10 mouse cellular contexts compared by ENCODE assay signal in the genomic region with DNA sequence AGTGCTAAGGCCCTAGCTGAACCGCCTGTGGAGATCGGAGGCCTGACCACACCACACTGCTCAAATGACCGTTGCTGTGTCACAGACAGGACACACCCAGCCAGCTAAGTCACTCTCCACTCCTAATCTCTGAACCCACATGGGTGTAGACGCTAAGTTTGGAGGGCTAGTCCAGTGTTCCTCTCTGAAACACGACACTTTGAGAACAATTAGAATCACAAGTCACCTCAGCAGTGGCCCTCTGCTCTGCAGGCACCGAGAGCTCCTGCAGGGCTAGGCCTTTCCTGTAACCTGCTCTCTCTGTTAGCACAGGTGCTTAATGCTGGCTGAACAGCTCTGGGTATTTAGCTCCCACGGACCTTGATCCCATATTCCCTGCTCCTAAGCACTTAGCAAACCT. TPM values are rescaled to one million over a fixed set of nuclear protein-coding genes. Genes with fewer than 3 reads are reported as not detected.
A peak's percentile ranks its signal among the peaks of the same experiment; 100 is the strongest.
DNase-seq lines count a peak whose midpoint lies in the region; ATAC-seq and TF ChIP-seq lines count a peak whose summit lies in the region.
"Had no signal": no experiment of that assay in that cellular context is flagged by ENCODE, and none has a peak within 500 bp of the region (broad histone marks: within the 10 kb centered on the region; RNA-seq: fewer than 3 reads in every experiment).

No protein-coding gene starts in this region.

- TF ChIP-seq POLR2A in embryonic fibroblast, embryonic 13.5 days (IDR thresholded peaks at IDR 0.05; ENCODE audit: low read depth, low read length) = no peak

- no peak for DNase-seq in lung, postnatal 10 days
- DNase-seq in spleen, postnatal 4 days (ENCODE audit: low spot score in 2 of 2) = peak; percentile 42 to 69
- DNase-seq in urinary bladder, adult 2 months (ENCODE audit: low spot score) = no peak
- no peak for DNase-seq in cerebellum, postnatal 10 days
- DNase-seq in cerebellum, adult 11-12 months = no peak
- DNase-seq: cerebellum, adult 18-20 months; thymus, adult 18-20 months had no signal

- no peaks in the 10 kb centered on the region for H3K9me3 ChIP-seq in lung, embryonic 15.5 days
- H3K9me3 ChIP-seq in intestine, embryonic 15.5 days = no peaks in the 10 kb centered on the region

- H3K27me3 ChIP-seq in lung, embryonic 15.5 days = no peaks in the 10 kb centered on the region
- no peaks in the 10 kb centered on the region for H3K27me3 ChIP-seq in intestine, embryonic 15.5 days (replicated peaks)

- H3K4me1 ChIP-seq in lung, embryonic 15.5 days = peaks cover 7% of the 10 kb centered on the region
- peaks cover 12% of the 10 kb centered on the region for H3K4me1 ChIP-seq in embryonic fibroblast, embryonic 13.5 days (ENCODE audit: control insufficient read depth, insufficient read depth, low read length)
- H3K4me1 ChIP-seq in intestine, embryonic 15.5 days (replicated peaks) = peaks cover 16% of the 10 kb centered on the region; the same call in 1 of the 2 replicates

- H3K4me3 ChIP-seq in lung, embryonic 15.5 days = no peak overlapping the region
- no peak overlapping the region for H3K4me3 ChIP-seq in embryonic fibroblast, embryonic 13.5 days (ENCODE audit: insufficient read depth, low read length)
- no peak overlapping the region for H3K4me3 ChIP-seq in intestine, embryonic 15.5 days (replicated peaks)

- 0 out of 2 replicates have a peak overlapping the region, but pooled peaks have one; percentile 5 for H3K27ac ChIP-seq in lung, embryonic 15.5 days
- peak overlapping the region; percentile 21; the same call in 1 of the 2 replicates for H3K27ac ChIP-seq in embryonic fibroblast, embryonic 13.5 days (ENCODE audit: insufficient read depth, low read length)
- peak overlapping the region; percentile 79 for H3K27ac ChIP-seq in intestine, embryonic 15.5 days

- 32% methylated on average over 7 of the region's 7 CpGs for WGBS in lung, embryonic 15.5 days
- WGBS in intestine, embryonic 15.5 days = 40% methylated on average over 7 of the region's 7 CpGs

- no peak; the same call in 1 of the 2 replicates for ATAC-seq in lung, embryonic 15.5 days (ENCODE audit: borderline replicate concordance, extremely low read depth, low FRiP score, low TSS enrichment)
- ATAC-seq in intestine, embryonic 15.5 days = peak; percentile 65

- H3K9ac ChIP-seq in lung, embryonic 15.5 days = no peak overlapping the region
- no peak overlapping the region for H3K9ac ChIP-seq in intestine, embryonic 15.5 days

- TF ChIP-seq CTCF in embryonic fibroblast, embryonic 13.5 days (IDR thresholded peaks at IDR 0.05; ENCODE audit: borderline replicate concordance, insufficient read depth, low read length) = no peak

- H3K36me3 ChIP-seq in lung, embryonic 15.5 days = peaks cover 14% of the 10 kb centered on the region; the same call in 1 of the 2 replicates
- peaks cover 9% of the 10 kb centered on the region for H3K36me3 ChIP-seq in intestine, embryonic 15.5 days

- no peak overlapping the region for H3K4me2 ChIP-seq in lung, embryonic 15.5 days
- H3K4me2 ChIP-seq in intestine, embryonic 15.5 days (replicated peaks) = 0 out of 2 replicates have a peak overlapping the region, but pooled peaks have one; percentile 20

RNA-seq across cellular contexts. Expression of a gene that starts 5.9 kb away (rescaled TPM):
- polyA plus RNA-seq in lung, embryonic 15.5 days (2015; fragmentation: Nextera tagmentation; extraction: Ambion mirVana) = 38.3 and 43.9 TPM in 2 replicates
- polyA plus RNA-seq in embryonic fibroblast, embryonic 13.5 days (2011; ENCODE audit: insufficient read length, low read depth, missing spikeins) = 51.9 and 55.2 TPM in 2 replicates
- 60.5 and 62.9 TPM in 2 replicates for polyA plus RNA-seq in intestine, embryonic 15.5 days (2015; fragmentation: Nextera tagmentation; extraction: Ambion mirVana)
- 68.2 and 69.5 TPM in 2 replicates for polyA plus RNA-seq in urinary bladder, adult 2 months (2012; rRNA removed)

Comparison
In these comparisons a context has a peak if more than half of its experiments do, and no peak if none do; other contexts are left out.
1. H3K27ac ChIP-seq: peak in every context shown above with its lines; median percentile 79 in intestine, embryonic 15.5 days; 21 in embryonic fibroblast, embryonic 13.5 days; 5 in lung, embryonic 15.5 days.
2. DNase-seq: peak in spleen, postnatal 4 days (2 of 2); none in lung, postnatal 10 days (single experiment), urinary bladder, adult 2 months (single experiment), cerebellum, postnatal 10 days (0 of 2) and cerebellum, adult 11-12 months (single experiment).